Mouse (Mus musculus) myocyte (in vitro differentiated cells): ENCODE measurements around the gene Snx5. TPM values are rescaled to one million over a fixed set of nuclear protein-coding genes. Genes with fewer than 3 reads are reported as not detected.

Source experiments
- H3K27me3 ChIP-seq: one replicate; pipeline ENCODE4 v1.6.1; 2011; ENCODE audit not compliant: control insufficient read depth, insufficient read depth, insufficient read length
- H3K36me3 ChIP-seq: one replicate; pipeline ENCODE4 v1.6.1; 2011; ENCODE audit not compliant: control insufficient read depth, insufficient read depth
- H3K4me2 ChIP-seq: one replicate; pipeline ENCODE4 v1.6.1; 2011; ENCODE audit warnings: low read depth, control low read depth
- H3K4me3 ChIP-seq: one replicate; pipeline ENCODE4 v1.5.1; 2011; ENCODE audit warnings: mild to moderate bottlenecking, control low read depth, moderate library complexity
- H3K79me2 ChIP-seq: one replicate; pipeline ENCODE4 v1.6.1; 2011; ENCODE audit not compliant: control insufficient read depth, insufficient read depth
- H3ac ChIP-seq: one replicate; pipeline ENCODE4 v1.6.1; 2011; ENCODE audit not compliant: control insufficient read depth, insufficient read length
- CEBPB ChIP-seq: IDR thresholded peaks from 2 replicates; pipeline ENCODE4 v1.6.1; 2011; ENCODE audit warnings: mild to moderate bottlenecking, moderate library complexity; ENCODE audit not compliant: poor library complexity, insufficient read depth, severe bottlenecking
- E2F4 ChIP-seq: IDR thresholded peaks from one replicate; pipeline ENCODE4 v1.6.1; 2011; ENCODE audit warnings: mild to moderate bottlenecking, control low read depth, moderate library complexity; ENCODE audit not compliant: insufficient read depth
- MAX ChIP-seq: IDR thresholded peaks from one replicate; pipeline ENCODE4 v1.6.1; 2011; ENCODE audit warnings: low read depth, mild to moderate bottlenecking, control low read depth
- MYOD1 ChIP-seq, 3 experiments: IDR thresholded peaks; one replicate each; pipeline ENCODE4 v1.6.1; 2011; ENCODE audit warnings: control low read depth in 2 of 3, low read depth in 2 of 3, mild to moderate bottlenecking in 2 of 3, moderate library complexity in 1 of 3; ENCODE audit not compliant: insufficient read length in 2 of 3, control insufficient read depth in 1 of 3
- MYOG ChIP-seq, 3 experiments: IDR thresholded peaks; one replicate each; pipeline ENCODE4 v1.6.1; 2011; ENCODE audit warnings: control low read depth in 2 of 3, low read depth in 2 of 3, mild to moderate bottlenecking in 2 of 3; ENCODE audit not compliant: insufficient read length in 2 of 3, control insufficient read depth in 1 of 3, insufficient read depth in 1 of 3
- POLR2A ChIP-seq: IDR thresholded peaks from one replicate; pipeline ENCODE4 v1.6.1; 2011; ENCODE audit warnings: low read depth, mild to moderate bottlenecking, control low read depth, moderate library complexity; ENCODE audit not compliant: insufficient read length
- POLR2AphosphoS2 ChIP-seq: IDR thresholded peaks from one replicate; pipeline ENCODE4 v1.6.1; 2011; ENCODE audit warnings: low read depth, control low read depth; ENCODE audit not compliant: insufficient read length
- REST ChIP-seq: IDR thresholded peaks from one replicate; pipeline ENCODE4 v1.6.1; 2011; ENCODE audit warnings: mild to moderate bottlenecking, control low read depth, moderate library complexity; ENCODE audit not compliant: insufficient read depth, insufficient read length
- SRF ChIP-seq: IDR thresholded peaks from one replicate; pipeline ENCODE4 v1.6.1; 2011; ENCODE audit warnings: low read depth; ENCODE audit not compliant: control insufficient read depth, insufficient read length
- TCF12 ChIP-seq: IDR thresholded peaks from one replicate; pipeline ENCODE4 v1.6.1; 2011; ENCODE audit warnings: mild to moderate bottlenecking, control low read depth; ENCODE audit not compliant: poor library complexity, insufficient read depth, severe bottlenecking
- TCF3 ChIP-seq: IDR thresholded peaks from one replicate; pipeline ENCODE4 v1.6.1; 2011; ENCODE audit warnings: low read depth, control low read depth; ENCODE audit not compliant: insufficient read length
- USF1 ChIP-seq: IDR thresholded peaks from one replicate; pipeline ENCODE4 v1.6.1; 2011; ENCODE audit warnings: low read depth, mild to moderate bottlenecking, control low read depth, moderate library complexity
- polyA plus RNA-seq: library from polyadenylated mRNA; unstranded; fragments of >200 nt; fragmentation: generic; extraction: Trizol; gene quantifications from one replicate; pipeline ENCODE4 v1.2.1, GENCODE M21; 2012; ENCODE audit warnings: missing spikeins

Snx5 gene
- polyA plus RNA-seq, 1 experiment = 65.2 TPM

- no peak overlapping the region for H3ac ChIP-seq
Measured at GRCm38 (mm10) chr2:144246270-144246669, 24.4 kb downstream of the Snx5 start.

GRCm38 (mm10) chr2:144245464-144245863, 25.2 kb downstream of the Snx5 start:
- no peak overlapping the region for H3K4me3 ChIP-seq
- H3K4me2 ChIP-seq = peak overlapping the region; percentile 45
- no peaks in the 10 kb centered on the region for H3K27me3 ChIP-seq
- no peaks in the 10 kb centered on the region for H3K79me2 ChIP-seq
- no peak for TF ChIP-seq TCF12
- peak in 2 of 3 experiments; percentile 48 to 57 for TF ChIP-seq MYOD1 (IDR thresholded peaks at IDR 0.05; ENCODE audit: control insufficient read depth in 1 of 3, insufficient read length in 2 of 3, low read depth in 2 of 3)
- TF ChIP-seq MYOG (IDR thresholded peaks at IDR 0.05; ENCODE audit: control insufficient read depth in 1 of 3, insufficient read depth in 1 of 3, insufficient read length in 2 of 3, low read depth in 2 of 3) = peak in 1 of 3 experiments; percentile 71
- H3ac ChIP-seq = no peak overlapping the region
- peaks cover 16% of the 10 kb centered on the region for H3K36me3 ChIP-seq

More at GRCm38 (mm10) chr2:144246270-144246669, 24.4 kb downstream of the Snx5 start:
- H3K4me2 ChIP-seq = no peak overlapping the region
- TF ChIP-seq MYOD1 (IDR thresholded peaks at IDR 0.05; ENCODE audit: control insufficient read depth in 1 of 3, insufficient read length in 2 of 3, low read depth in 2 of 3) (peak in 1 of 3 experiments; percentile 70), REST (no peak), E2F4 (no peak), TCF12 (no peak), POLR2AphosphoS2 (peak; percentile 46), MAX (no peak), CEBPB (no peak), USF1 (no peak), POLR2A (no peak), MYOG (IDR thresholded peaks at IDR 0.05; ENCODE audit: control insufficient read depth in 1 of 3, insufficient read depth in 1 of 3, insufficient read length in 2 of 3, low read depth in 2 of 3) (peak in 1 of 3 experiments; percentile 67), SRF (no peak), TCF3 (no peak)
- peaks cover 23% of the 10 kb centered on the region for H3K36me3 ChIP-seq
- H3K27me3 ChIP-seq = no peaks in the 10 kb centered on the region
- H3K4me3 ChIP-seq = no peak overlapping the region
- H3K79me2 ChIP-seq = no peaks in the 10 kb centered on the region

GRCm38 (mm10) chr2:144240095-144240899, 30.4 kb downstream of the Snx5 start:
- Histone ChIP-seq H3K4me3 (no peak overlapping the region), H3K36me3 (no peaks in the 10 kb centered on the region), H3K79me2 (no peaks in the 10 kb centered on the region), H3ac (no peak overlapping the region), H3K27me3 (no peaks in the 10 kb centered on the region), H3K4me2 (no peak overlapping the region)
- TF ChIP-seq REST = no peak
- no peak for TF ChIP-seq E2F4

GRCm38 (mm10) chr2:144239318-144239717, 31.4 kb downstream of the Snx5 start:
- Histone ChIP-seq H3K36me3 (no peaks in the 10 kb centered on the region), H3K79me2 (no peaks in the 10 kb centered on the region), H3K4me3 (no peak overlapping the region), H3K27me3 (no peaks in the 10 kb centered on the region), H3K4me2 (no peak overlapping the region), H3ac (no peak overlapping the region)
- TF ChIP-seq POLR2AphosphoS2 (no peak), MYOG (IDR thresholded peaks at IDR 0.05; ENCODE audit: control insufficient read depth in 1 of 3, insufficient read depth in 1 of 3, insufficient read length in 2 of 3, low read depth in 2 of 3) (no peak), MAX (no peak), MYOD1 (IDR thresholded peaks at IDR 0.05; ENCODE audit: control insufficient read depth in 1 of 3, insufficient read length in 2 of 3, low read depth in 2 of 3) (no peak), REST (no peak), E2F4 (no peak), USF1 (no peak), CEBPB (no peak), SRF (no peak), TCF12 (no peak), TCF3 (no peak), POLR2A (no peak)

GRCm38 (mm10) chr2:144238341-144238740, 32.4 kb downstream of the Snx5 start:
- Histone ChIP-seq H3K4me2 (no peak overlapping the region), H3K27me3 (no peaks in the 10 kb centered on the region), H3K4me3 (no peak overlapping the region), H3K79me2 (no peaks in the 10 kb centered on the region), H3K36me3 (no peaks in the 10 kb centered on the region), H3ac (no peak overlapping the region)
- TF ChIP-seq TCF12 = no peak
- TF ChIP-seq POLR2AphosphoS2 = no peak
- no peak for TF ChIP-seq REST
- no peak for TF ChIP-seq POLR2A
- no peak for TF ChIP-seq CEBPB
- no peak for TF ChIP-seq MAX
- TF ChIP-seq TCF3 = no peak
